8 mouse cellular contexts compared by ENCODE assay signal in genomic region chr12:110888106-110888505, GRCm38 (mm10). TPM values are rescaled to one million over a fixed set of nuclear protein-coding genes. Genes with fewer than 3 reads are reported as not detected.
DNase-seq lines count a peak whose midpoint lies in the region; ATAC-seq and TF ChIP-seq lines count a peak whose summit lies in the region.

No protein-coding gene starts in this region.

- no peak for TF ChIP-seq CTCF in G1E (IDR thresholded peaks at IDR 0.05; ENCODE audit: low read depth, low read length)

- H3K36me3 ChIP-seq in heart, embryonic 14.5 days (ENCODE audit: control insufficient read depth, insufficient read depth, low read length) = peaks cover 6% of the 10 kb centered on the region
- peaks cover 46% of the 10 kb centered on the region for H3K36me3 ChIP-seq in G1E (replicated peaks)
- H3K36me3 ChIP-seq in hindbrain, embryonic 11.5 days (ENCODE audit: control insufficient read depth, insufficient read depth, low read length) = no peaks in the 10 kb centered on the region

- H3K27ac ChIP-seq in heart, embryonic 14.5 days (replicated peaks in 1 of 2; ENCODE audit: control insufficient read depth in 1 of 2, insufficient read depth in 1 of 2, low read depth in 2 of 2, low read length in 2 of 2) = peak overlapping the region in 1 of 2 experiments; percentile 80; a peak in 1 of 4 replicates
- H3K27ac ChIP-seq in hindbrain, embryonic 11.5 days (ENCODE audit: low read depth, low read length) = no peak overlapping the region

- WGBS in heart, embryonic 14.5 days = 31% methylated on average over 12 of the region's 12 CpGs
- 45% methylated on average over 12 of the region's 12 CpGs for whole genome bisulfite sequencing in hindbrain, embryonic 11.5 days

- peak overlapping the region; percentile 72 to 85 for H3K4me3 ChIP-seq in heart, embryonic 14.5 days (ENCODE audit: control insufficient read depth in 1 of 2, insufficient read depth in 1 of 2, low read depth in 1 of 2, low read length in 2 of 2)
- peak overlapping the region; percentile 80 for H3K4me3 ChIP-seq in G1E (ENCODE audit: low read depth, low read length)
- peak overlapping the region; percentile 88 for H3K4me3 ChIP-seq in hindbrain, embryonic 11.5 days (ENCODE audit: low read depth, low read length)

- no peaks in the 10 kb centered on the region for H3K9me3 ChIP-seq in heart, embryonic 14.5 days (ENCODE audit: control insufficient read depth, low read length)
- H3K9me3 ChIP-seq in G1E (replicated peaks) = peaks cover 3% of the 10 kb centered on the region; the same call in 1 of the 2 replicates
- no peaks in the 10 kb centered on the region for H3K9me3 ChIP-seq in hindbrain, embryonic 11.5 days (ENCODE audit: control insufficient read depth, low read length)

- H3K27me3 ChIP-seq in heart, embryonic 14.5 days (ENCODE audit: control insufficient read depth, insufficient read depth, low read length) = no peaks in the 10 kb centered on the region
- no peaks in the 10 kb centered on the region for H3K27me3 ChIP-seq in G1E (ENCODE audit: insufficient read depth, low read length)
- no peaks in the 10 kb centered on the region for H3K27me3 ChIP-seq in hindbrain, embryonic 11.5 days (ENCODE audit: control insufficient read depth, insufficient read depth, low read length)

- ATAC-seq in heart, embryonic 14.5 days (ENCODE audit: insufficient number of reproducible peaks, insufficient read depth, low FRiP score, low read depth) = no peak
- no peak for ATAC-seq in G1E (ENCODE audit: extremely low read depth, insufficient number of reproducible peaks, low FRiP score, poor library complexity, severe bottlenecking)
- ATAC-seq in hindbrain, embryonic 11.5 days (ENCODE audit: low FRiP score) = no peak
- ATAC-seq in megakaryocyte progenitor cell, adult 5-6 weeks (replicated peaks; ENCODE audit: poor library complexity) = peak; percentile 16; the same call in 1 of the 2 replicates

- H3K4me2 ChIP-seq in heart, embryonic 14.5 days (ENCODE audit: low read length) = peak overlapping the region; percentile 97
- H3K4me2 ChIP-seq in hindbrain, embryonic 11.5 days (replicated peaks; ENCODE audit: low read depth, low read length) = peak overlapping the region; percentile 65

- no peak for DNase-seq in heart, postnatal 25 days (ENCODE audit: low spot score)
- DNase-seq in G1E (ENCODE audit: low spot score) = peak; percentile 45
- DNase-seq in hindbrain, embryonic 11.5 days (ENCODE audit: low spot score) = no peak
- DNase-seq in adrenal gland, adult 18-20 months (ENCODE audit: low spot score in 2 of 2) = no peak
- DNase-seq in urinary bladder, adult 18-20 months (ENCODE audit: low spot score in 2 of 2) = no peak
- DNase-seq in left cerebral cortex, postnatal 4 days = no peak

- intact Hi-C loops in heart, postnatal 25 days (cut with DNase I) = no loop called here
- intact Hi-C loops in left cerebral cortex, postnatal 4 days (cut with DNase I) = no loop called here

- peaks cover 2 to 13% of the 10 kb centered on the region in 2 experiments for H3K4me1 ChIP-seq in heart, embryonic 14.5 days (ENCODE audit: control insufficient read depth in 2 of 2, insufficient read depth in 2 of 2, low read length in 2 of 2)
- H3K4me1 ChIP-seq in G1E (ENCODE audit: insufficient read depth, low read depth, low read length) = peaks cover 48% of the 10 kb centered on the region
- H3K4me1 ChIP-seq in hindbrain, embryonic 11.5 days (replicated peaks; ENCODE audit: control insufficient read depth, insufficient read depth, low read length) = peaks cover 2% of the 10 kb centered on the region; the same call in 1 of the 2 replicates

- H3K9ac ChIP-seq in heart, embryonic 14.5 days (ENCODE audit: low read length) = peak overlapping the region; percentile 86
- peak overlapping the region; percentile 68; the same call in 1 of the 2 replicates for H3K9ac ChIP-seq in hindbrain, embryonic 11.5 days (ENCODE audit: low read depth, low read length)

RNA-seq across cellular contexts. Expression of gene Cinp, which starts 0.8 kb away (rescaled TPM):
- 67.0 and 70.3 TPM in 2 replicates for polyA plus RNA-seq in heart, embryonic 14.5 days (2014; fragmentation: Nextera tagmentation; extraction: Ambion mirVana)
- 10 to 100 TPM; 31.7 to 33.3 TPM for total RNA-seq in heart, postnatal 25 days (2021)
- total RNA-seq in G1E (2014; fragmentation: Nextera tagmentation) (78.8 and 82.8 TPM in 2 replicates), G1E (2017) (127 and 134 TPM in 2 replicates)
- polyA plus RNA-seq in G1E (2012) = 14.0 and 23.4 TPM in 2 replicates
- polyA plus RNA-seq in hindbrain, embryonic 11.5 days (2014; fragmentation: Nextera tagmentation; extraction: Ambion mirVana) = 79.4 and 82.1 TPM in 2 replicates
- 50.2 and 53.2 TPM in 2 replicates for total RNA-seq in megakaryocyte progenitor cell, adult 5-6 weeks (2015)
- 74.6 and 100 TPM in 2 replicates for total RNA-seq in megakaryocyte progenitor cell, adult 5-6 weeks (2017)
- 10 to 100 TPM; 36.2 to 40.4 TPM for total RNA-seq in adrenal gland, adult 18-20 months (2021)
- total RNA-seq in left cerebral cortex, postnatal 4 days (2021) = 10 to 100 TPM; 64.9 to 65.8 TPM

RNA-seq across cellular contexts. Expression of gene Tecpr2, which starts 1.0 kb away (rescaled TPM):
- 2.3 and 2.8 TPM in 2 replicates for polyA plus RNA-seq in heart, embryonic 14.5 days (2014; fragmentation: Nextera tagmentation; extraction: Ambion mirVana)
- total RNA-seq in heart, postnatal 25 days (2021) = 1 to 10 TPM; 5.2 to 5.7 TPM
- 9.2 and 13.9 TPM in 2 replicates for total RNA-seq in G1E (2014; fragmentation: Nextera tagmentation)
- total RNA-seq in G1E (2017) = 7.7 and 8.7 TPM in 2 replicates
- polyA plus RNA-seq in G1E (2012) = 4.5 and 5.6 TPM in 2 replicates
- polyA plus RNA-seq in hindbrain, embryonic 11.5 days (2014; fragmentation: Nextera tagmentation; extraction: Ambion mirVana) = 4.1 and 4.3 TPM in 2 replicates
- 4.7 and 5.0 TPM in 2 replicates for total RNA-seq in megakaryocyte progenitor cell, adult 5-6 weeks (2015)
- 6.8 and 7.4 TPM in 2 replicates for total RNA-seq in megakaryocyte progenitor cell, adult 5-6 weeks (2017)
- total RNA-seq in adrenal gland, adult 18-20 months (2021) = 10 to 100 TPM in 1 of 2 experiments, 1 to 10 TPM in 1; 8.1 to 11.2 TPM
- 10 to 100 TPM; 29.8 to 30.7 TPM for total RNA-seq in left cerebral cortex, postnatal 4 days (2021)

RNA-seq across cellular contexts. Expression of gene Zfp839, which starts 38.1 kb away (rescaled TPM):
- polyA plus RNA-seq in heart, embryonic 14.5 days (2014; fragmentation: Nextera tagmentation; extraction: Ambion mirVana) = 4.6 TPM in 2 replicates
- total RNA-seq in heart, postnatal 25 days (2021) = 1 to 10 TPM; 9.3 to 9.8 TPM
- total RNA-seq in G1E (2014; fragmentation: Nextera tagmentation) (4.7 and 8.1 TPM in 2 replicates), G1E (2017) (7.9 and 16.0 TPM in 2 replicates)
- polyA plus RNA-seq in G1E (2012) = 7.0 and 8.0 TPM in 2 replicates
- 2.5 and 3.2 TPM in 2 replicates for polyA plus RNA-seq in hindbrain, embryonic 11.5 days (2014; fragmentation: Nextera tagmentation; extraction: Ambion mirVana)
- 5.1 and 5.5 TPM in 2 replicates for total RNA-seq in megakaryocyte progenitor cell, adult 5-6 weeks (2015)
- 4.6 and 6.2 TPM in 2 replicates for total RNA-seq in megakaryocyte progenitor cell, adult 5-6 weeks (2017)
- 10 to 100 TPM; 12.6 to 13.4 TPM for total RNA-seq in adrenal gland, adult 18-20 months (2021)
- 1 to 10 TPM; 7.5 to 9.2 TPM for total RNA-seq in left cerebral cortex, postnatal 4 days (2021)

RNA-seq across cellular contexts. Expression of gene Mok, which starts 47.4 kb away (rescaled TPM):
- polyA plus RNA-seq in heart, embryonic 14.5 days (2014; fragmentation: Nextera tagmentation; extraction: Ambion mirVana) = 3.5 and 4.7 TPM in 2 replicates
- under 1 TPM; 0.31 to 0.39 TPM for total RNA-seq in heart, postnatal 25 days (2021)
- 0.49 and 3.3 TPM in 2 replicates for total RNA-seq in G1E (2014; fragmentation: Nextera tagmentation)
- total RNA-seq in G1E (2017) = 0.76 and 0.93 TPM in 2 replicates
- 0.41 and 0.62 TPM in 2 replicates for polyA plus RNA-seq in G1E (2012)
- 11.0 and 14.4 TPM in 2 replicates for polyA plus RNA-seq in hindbrain, embryonic 11.5 days (2014; fragmentation: Nextera tagmentation; extraction: Ambion mirVana)
- total RNA-seq in megakaryocyte progenitor cell, adult 5-6 weeks (2015) = 1.0 and 2.1 TPM in 2 replicates
- total RNA-seq in megakaryocyte progenitor cell, adult 5-6 weeks (2017) = 2.0 and 2.2 TPM in 2 replicates
- total RNA-seq in adrenal gland, adult 18-20 months (2021) = 1 to 10 TPM in 1 of 2 experiments, under 1 TPM in 1; 0.86 to 1.2 TPM
- 10 to 100 TPM; 13.2 to 16.5 TPM for total RNA-seq in left cerebral cortex, postnatal 4 days (2021)
